Mouse (Mus musculus): ENCODE results near the gene Carns1. TPM values are rescaled to one million over a fixed set of nuclear protein-coding genes. Genes with fewer than 3 reads are reported as not detected.

Gene Carns1
- polyA plus RNA-seq, 1 experiment from 2014 or later: 4.4 TPM

GRCm38 (mm10) chr19:4147782-4148490 is 27.3 kb downstream of the Carns1 start:
- Histone ChIP-seq H3K27me3 (replicated peaks) (no peaks in the 10 kb centered on the region), H3K4me2 (peak overlapping the region; percentile 88), H3K36me3 (peaks cover 31% of the 10 kb centered on the region), H3K27ac (replicated peaks) (peak overlapping the region; percentile 41; the same call in 1 of the 2 replicates), H3K4me1 (peaks cover 36% of the 10 kb centered on the region), H3K9me3 (peaks cover 5% of the 10 kb centered on the region; the same call in 1 of the 2 replicates), H3K4me3 (peak overlapping the region; percentile 84), H3K9ac (peak overlapping the region; percentile 91)
- ATAC-seq (ENCODE audit: extremely low read depth, insufficient number of reproducible peaks, low FRiP score, low TSS enrichment): no peak
- WGBS: 40% methylated on average over 9 of the region's 9 CpGs

- H3K4me1 ChIP-seq: peaks cover 30% of the 10 kb centered on the region
- ATAC-seq (ENCODE audit: extremely low read depth, insufficient number of reproducible peaks, low FRiP score, low TSS enrichment): no peak
- 49% methylated on average over 3 of the region's 3 CpGs for WGBS
- 0 out of 2 replicates have a peak overlapping the region, but pooled peaks have one; percentile 91 for H3K9ac ChIP-seq
- H3K27ac ChIP-seq (replicated peaks): no peak overlapping the region
- no peak overlapping the region for H3K4me3 ChIP-seq
- no peaks in the 10 kb centered on the region for H3K27me3 ChIP-seq (replicated peaks)
- peaks cover 5% of the 10 kb centered on the region; the same call in 1 of the 2 replicates for H3K9me3 ChIP-seq
- peaks cover 22% of the 10 kb centered on the region for H3K36me3 ChIP-seq
- no peak overlapping the region for H3K4me2 ChIP-seq
Measured at GRCm38 (mm10) chr19:4147022-4147405, 28.3 kb downstream of the Carns1 start.

GRCm38 (mm10) chr19:4146366-4147021 is 28.8 kb downstream of the Carns1 start:
- ATAC-seq (ENCODE audit: extremely low read depth, insufficient number of reproducible peaks, low FRiP score, low TSS enrichment): no peak
- Histone ChIP-seq H3K4me3 (no peak overlapping the region), H3K4me1 (peaks cover 27% of the 10 kb centered on the region), H3K4me2 (no peak overlapping the region), H3K27ac (replicated peaks) (no peak overlapping the region), H3K36me3 (peaks cover 18% of the 10 kb centered on the region), H3K27me3 (replicated peaks) (no peaks in the 10 kb centered on the region), H3K9me3 (peaks cover 5% of the 10 kb centered on the region; the same call in 1 of the 2 replicates), H3K9ac (no peak overlapping the region)
- 60% methylated on average over 12 of the region's 12 CpGs for WGBS

- Histone ChIP-seq H3K9me3 (peaks cover 5% of the 10 kb centered on the region; the same call in 1 of the 2 replicates), H3K4me1 (peaks cover 21% of the 10 kb centered on the region), H3K9ac (no peak overlapping the region), H3K27ac (replicated peaks) (no peak overlapping the region), H3K36me3 (peaks cover 12% of the 10 kb centered on the region), H3K4me2 (no peak overlapping the region), H3K4me3 (no peak overlapping the region), H3K27me3 (replicated peaks) (no peaks in the 10 kb centered on the region)
- 84% methylated on average over 5 of the region's 5 CpGs for WGBS
- no peak for ATAC-seq (ENCODE audit: extremely low read depth, insufficient number of reproducible peaks, low FRiP score, low TSS enrichment)
Measured at GRCm38 (mm10) chr19:4145936-4146335, 29.3 kb downstream of the Carns1 start.

- Histone ChIP-seq H3K27me3 (replicated peaks) (no peaks in the 10 kb centered on the region), H3K9ac (no peak overlapping the region), H3K27ac (replicated peaks) (no peak overlapping the region), H3K36me3 (peaks cover 1% of the 10 kb centered on the region), H3K4me1 (peaks cover 17% of the 10 kb centered on the region), H3K4me2 (no peak overlapping the region), H3K9me3 (peaks cover 5% of the 10 kb centered on the region; the same call in 1 of the 2 replicates), H3K4me3 (no peak overlapping the region)
- 74% methylated on average over 16 of the region's 16 CpGs for WGBS
- no peak for ATAC-seq (ENCODE audit: extremely low read depth, insufficient number of reproducible peaks, low FRiP score, low TSS enrichment)
Measured at GRCm38 (mm10) chr19:4144550-4145498, 30.5 kb downstream of the Carns1 start.

GRCm38 (mm10) chr19:4143759-4144268 is 31.5 kb downstream of the Carns1 start, which contains the start of gene Cabp4:
Gene Cabp4, minus strand, starts transcription at chr19:4144033.
- H3K36me3 ChIP-seq: no peaks in the 10 kb centered on the region
- H3K27me3 ChIP-seq (replicated peaks): 0 out of 2 replicates have a peak, but pooled peaks cover 4% of the 10 kb centered on the region
- H3K4me1 ChIP-seq: peaks cover 8% of the 10 kb centered on the region
- H3K27ac ChIP-seq (replicated peaks): no peak within 1 kb of the TSS
- no peak for ATAC-seq (ENCODE audit: extremely low read depth, insufficient number of reproducible peaks, low FRiP score, low TSS enrichment)
- peaks cover 5% of the 10 kb centered on the region; the same call in 1 of the 2 replicates for H3K9me3 ChIP-seq
- H3K4me2 ChIP-seq: no peak within 1 kb of the TSS
- no peak within 1 kb of the TSS for H3K9ac ChIP-seq
- WGBS: 67% methylated on average over 7 of the region's 7 CpGs
- no peak within 1 kb of the TSS for H3K4me3 ChIP-seq

- Histone ChIP-seq H3K9me3 (peaks cover 5% of the 10 kb centered on the region; the same call in 1 of the 2 replicates), H3K36me3 (no peaks in the 10 kb centered on the region), H3K27me3 (replicated peaks) (0 out of 2 replicates have a peak, but pooled peaks cover 9% of the 10 kb centered on the region), H3K27ac (replicated peaks) (no peak overlapping the region), H3K4me2 (no peak overlapping the region), H3K4me1 (peaks cover 3% of the 10 kb centered on the region; the same call in 1 of the 2 replicates), H3K4me3 (no peak overlapping the region), H3K9ac (no peak overlapping the region)
- 85% methylated on average over 18 of the region's 18 CpGs for WGBS
- ATAC-seq (ENCODE audit: extremely low read depth, insufficient number of reproducible peaks, low FRiP score, low TSS enrichment): no peak
Measured at GRCm38 (mm10) chr19:4142416-4143173, 32.7 kb downstream of the Carns1 start.

- no peak for ATAC-seq (ENCODE audit: extremely low read depth, insufficient number of reproducible peaks, low FRiP score, low TSS enrichment)
Measured at GRCm38 (mm10) chr19:4140147-4140546, 35.1 kb downstream of the Carns1 start.

GRCm38 (mm10) chr19:4139446-4139845 is 35.8 kb downstream of the Carns1 start, which contains the start of gene Gpr152:
Gene Gpr152, plus strand, starts transcription at chr19:4139787.
- Histone ChIP-seq H3K27me3 (replicated peaks) (peaks cover 19% of the 10 kb centered on the region; the same call in 1 of the 2 replicates), H3K9ac (peak within 1 kb of the TSS; percentile 28), H3K4me1 (0 out of 2 replicates have a peak, but pooled peaks cover 3% of the 10 kb centered on the region), H3K27ac (replicated peaks) (no peak within 1 kb of the TSS), H3K36me3 (no peaks in the 10 kb centered on the region), H3K4me3 (no peak within 1 kb of the TSS), H3K9me3 (no peaks in the 10 kb centered on the region), H3K4me2 (no peak within 1 kb of the TSS)
- 77% methylated on average over 2 of the region's 2 CpGs for WGBS
- ATAC-seq (ENCODE audit: extremely low read depth, insufficient number of reproducible peaks, low FRiP score, low TSS enrichment): no peak

More at GRCm38 (mm10) chr19:4140147-4140546, 35.1 kb downstream of the Carns1 start:
- Histone ChIP-seq H3K4me3 (no peak overlapping the region), H3K27me3 (replicated peaks) (peaks cover 19% of the 10 kb centered on the region; the same call in 1 of the 2 replicates), H3K36me3 (no peaks in the 10 kb centered on the region), H3K4me1 (0 out of 2 replicates have a peak, but pooled peaks cover 3% of the 10 kb centered on the region), H3K4me2 (no peak overlapping the region), H3K27ac (replicated peaks) (no peak overlapping the region), H3K9me3 (no peaks in the 10 kb centered on the region), H3K9ac (no peak overlapping the region; the same call in none of the 2 replicates)
- 71% methylated on average over 6 of the region's 6 CpGs for WGBS

GRCm38 (mm10) chr19:4137913-4138312 is 37.4 kb downstream of the Carns1 start:
- ATAC-seq (ENCODE audit: extremely low read depth, insufficient number of reproducible peaks, low FRiP score, low TSS enrichment): no peak
- Histone ChIP-seq H3K4me2 (no peak overlapping the region), H3K9me3 (no peaks in the 10 kb centered on the region), H3K36me3 (peaks cover 7% of the 10 kb centered on the region), H3K4me3 (no peak overlapping the region), H3K27me3 (replicated peaks) (peaks cover 19% of the 10 kb centered on the region; the same call in 1 of the 2 replicates), H3K9ac (no peak overlapping the region), H3K4me1 (0 out of 2 replicates have a peak, but pooled peaks cover 3% of the 10 kb centered on the region), H3K27ac (replicated peaks) (no peak overlapping the region)
- WGBS: 79% methylated on average over 5 of the region's 5 CpGs
